Mouse (Mus musculus) stomach, embryonic 15.5 days (tissue): ENCODE data around the gene Rab2b. TPM values are rescaled to one million over a fixed set of nuclear protein-coding genes. Genes with fewer than 3 reads are reported as not detected.

ENCODE experiments used
- ATAC-seq: fragments of 200-750 bp; cut with Nextera tagmentation; 2 replicates; pipeline ENCODE4 v1.8.0; 2017; ENCODE audit warnings: low read depth, moderate number of reproducible peaks, moderate TSS enrichment; ENCODE audit not compliant: insufficient read depth, low FRiP score
- H3K27ac ChIP-seq: fragments of 300-500 bp; sonication (generic); 2 replicates; pipeline ENCODE4 v1.5.1; 2015; ENCODE audit warnings: mild to moderate bottlenecking, inconsistent platforms
- H3K27me3 ChIP-seq: fragments of 300-500 bp; sonication (generic); replicated peaks from 2 replicates; pipeline ENCODE4 v1.6.1; 2015; ENCODE audit warnings: inconsistent platforms
- H3K36me3 ChIP-seq: fragments of 300-500 bp; sonication (generic); 2 replicates; pipeline ENCODE4 v1.6.1; 2015; ENCODE audit warnings: inconsistent platforms
- H3K4me1 ChIP-seq: fragments of 300-500 bp; sonication (generic); 2 replicates; pipeline ENCODE4 v1.6.1; 2015; ENCODE audit warnings: inconsistent platforms
- H3K4me2 ChIP-seq: fragments of 300-500 bp; sonication (generic); 2 replicates; pipeline ENCODE4 v1.6.1; 2015; ENCODE audit warnings: mild to moderate bottlenecking, inconsistent platforms
- H3K4me3 ChIP-seq: fragments of 300-500 bp; sonication (generic); replicated peaks from 2 replicates; pipeline ENCODE4 v1.5.1; 2015; ENCODE audit warnings: inconsistent platforms
- H3K9ac ChIP-seq: fragments of 300-500 bp; sonication (generic); 2 replicates; pipeline ENCODE4 v1.6.1; 2015; ENCODE audit warnings: inconsistent platforms
- H3K9me3 ChIP-seq: fragments of 300-500 bp; sonication (generic); 2 replicates; pipeline ENCODE4 v1.6.1; 2016; ENCODE audit warnings: inconsistent platforms
- WGBS: fragments of 180-500 bp; shearing (Covaris S2); methylation state at CpG from one replicate; pipeline ENCODE4 v1.1.7; 2015; 5-methylcytosine and 5-hydroxymethylcytosine counted together
- polyA plus RNA-seq: library from polyadenylated mRNA; unstranded; fragments of >200 nt; fragmentation: Nextera tagmentation; extraction: Ambion mirVana; gene quantifications from 2 replicates; pipeline ENCODE4 v1.2.1, GENCODE M21; 2015

Gene Rab2b
- polyA plus RNA-seq, 1 experiment from 2014 or later = 17.3 TPM

GRCm38 (mm10) chr14:52256311-52257175 lies 22.8 kb downstream of the Rab2b start:
- Histone ChIP-seq H3K27ac (peak overlapping the region; percentile 92), H3K9ac (peak overlapping the region; percentile 70), H3K4me3 (peak overlapping the region; percentile 70), H3K27me3 (no peaks in the 10 kb centered on the region), H3K9me3 (no peaks in the 10 kb centered on the region), H3K4me1 (peaks cover 4% of the 10 kb centered on the region; the same call in 1 of the 2 replicates), H3K4me2 (peak overlapping the region; percentile 73), H3K36me3 (no peaks in the 10 kb centered on the region)
- 5% methylated on average over 18 of the region's 18 CpGs for WGBS
- ATAC-seq = no peak

- H3K4me3 ChIP-seq = no peak overlapping the region
- no peak overlapping the region for H3K9ac ChIP-seq
- no peak overlapping the region for H3K4me2 ChIP-seq
- H3K27me3 ChIP-seq = no peaks in the 10 kb centered on the region
- H3K9me3 ChIP-seq = no peaks in the 10 kb centered on the region
- WGBS = 79% methylated on average over 4 of the region's 4 CpGs
- H3K36me3 ChIP-seq = no peaks in the 10 kb centered on the region
- ATAC-seq = no peak
- no peak overlapping the region for H3K27ac ChIP-seq
- H3K4me1 ChIP-seq = peaks cover 8% of the 10 kb centered on the region; the same call in 1 of the 2 replicates
Observed at GRCm38 (mm10) chr14:52246129-52246528, 33.2 kb downstream of the Rab2b start.

GRCm38 (mm10) chr14:52244690-52245042 lies 34.7 kb downstream of the Rab2b start:
- Histone ChIP-seq H3K9ac (peak overlapping the region; percentile 32; the same call in 1 of the 2 replicates), H3K4me3 (peak overlapping the region; percentile 87), H3K4me2 (peak overlapping the region; percentile 88), H3K27ac (peak overlapping the region; percentile 84), H3K27me3 (no peaks in the 10 kb centered on the region), H3K9me3 (no peaks in the 10 kb centered on the region), H3K36me3 (no peaks in the 10 kb centered on the region), H3K4me1 (peaks cover 8% of the 10 kb centered on the region; the same call in 1 of the 2 replicates)
- ATAC-seq = no peak
- 8% methylated on average over 7 of the region's 7 CpGs for WGBS

GRCm38 (mm10) chr14:52244041-52244689 lies 35.2 kb downstream of the Rab2b start:
- no peaks in the 10 kb centered on the region for H3K27me3 ChIP-seq
- under 1% methylated on average over 32 of the region's 32 CpGs for WGBS
- H3K4me3 ChIP-seq = peak overlapping the region; percentile 87

GRCm38 (mm10) chr14:52236216-52236615 lies 43.1 kb downstream of the Rab2b start:
- Histone ChIP-seq H3K4me3 (no peak overlapping the region), H3K4me2 (no peak overlapping the region), H3K36me3 (peaks cover 37% of the 10 kb centered on the region), H3K9ac (no peak overlapping the region), H3K27me3 (no peaks in the 10 kb centered on the region), H3K4me1 (no peaks in the 10 kb centered on the region), H3K27ac (no peak overlapping the region), H3K9me3 (no peaks in the 10 kb centered on the region)
- 96% methylated on average over 1 of the region's 1 CpGs for WGBS
- ATAC-seq = no peak

More at GRCm38 (mm10) chr14:52244041-52244689, 35.2 kb downstream of the Rab2b start:
- H3K9ac ChIP-seq = peak overlapping the region; percentile 80
- H3K4me1 ChIP-seq = peaks cover 8% of the 10 kb centered on the region; the same call in 1 of the 2 replicates
- H3K27ac ChIP-seq = peak overlapping the region; percentile 84
- H3K9me3 ChIP-seq = no peaks in the 10 kb centered on the region
- peak; percentile 99 for ATAC-seq
- no peaks in the 10 kb centered on the region for H3K36me3 ChIP-seq
- H3K4me2 ChIP-seq = peak overlapping the region; percentile 88

- H3K36me3 ChIP-seq = peaks cover 46% of the 10 kb centered on the region
- no peak overlapping the region for H3K9ac ChIP-seq
- WGBS = 93% methylated on average over 7 of the region's 7 CpGs
- H3K9me3 ChIP-seq = no peaks in the 10 kb centered on the region
- H3K4me2 ChIP-seq = no peak overlapping the region
- ATAC-seq = no peak
- H3K27ac ChIP-seq = no peak overlapping the region
- no peaks in the 10 kb centered on the region for H3K27me3 ChIP-seq
- no peaks in the 10 kb centered on the region for H3K4me1 ChIP-seq
- H3K4me3 ChIP-seq = no peak overlapping the region
Observed at GRCm38 (mm10) chr14:52235165-52235564, 44.2 kb downstream of the Rab2b start.

GRCm38 (mm10) chr14:52232249-52232648 lies 47.1 kb downstream of the Rab2b start:
- Histone ChIP-seq H3K27me3 (no peaks in the 10 kb centered on the region), H3K9me3 (no peaks in the 10 kb centered on the region), H3K4me1 (no peaks in the 10 kb centered on the region), H3K36me3 (peaks cover 60% of the 10 kb centered on the region), H3K9ac (no peak overlapping the region), H3K27ac (no peak overlapping the region), H3K4me3 (no peak overlapping the region), H3K4me2 (no peak overlapping the region)
- no peak for ATAC-seq
- 87% methylated on average over 6 of the region's 6 CpGs for WGBS

GRCm38 (mm10) chr14:52225972-52226371 lies 53.4 kb downstream of the Rab2b start:
- Histone ChIP-seq H3K36me3 (peaks cover 61% of the 10 kb centered on the region), H3K4me3 (no peak overlapping the region), H3K4me1 (no peaks in the 10 kb centered on the region), H3K27me3 (no peaks in the 10 kb centered on the region), H3K4me2 (no peak overlapping the region), H3K9me3 (no peaks in the 10 kb centered on the region), H3K27ac (no peak overlapping the region), H3K9ac (no peak overlapping the region)
- no peak for ATAC-seq
- 88% methylated on average over 2 of the region's 2 CpGs for WGBS

GRCm38 (mm10) chr14:52217261-52217660 lies 62.1 kb downstream of the Rab2b start:
- Histone ChIP-seq H3K4me1 (no peaks in the 10 kb centered on the region), H3K9me3 (no peaks in the 10 kb centered on the region), H3K4me3 (no peak overlapping the region), H3K4me2 (no peak overlapping the region), H3K27me3 (no peaks in the 10 kb centered on the region), H3K36me3 (peaks cover 63% of the 10 kb centered on the region), H3K27ac (no peak overlapping the region), H3K9ac (no peak overlapping the region)
- WGBS = 72% methylated on average over 5 of the region's 5 CpGs
- ATAC-seq = no peak

Other genes with a start within 250 kb of the Rab2b start
- gene Olfr221, start 237.1 kb downstream of the Rab2b start, polyA plus RNA-seq = not detected in 2 replicates
- 570 and 597 TPM in 2 replicates for gene Hnrnpc, start 175.5 kb downstream of the Rab2b start, polyA plus RNA-seq
- gene Rpgrip1, start 168.8 kb downstream of the Rab2b start, polyA plus RNA-seq = 56.4 and 59.0 TPM in 2 replicates
- 54.6 and 58.7 TPM in 2 replicates for gene Supt16, start 82.1 kb downstream of the Rab2b start, polyA plus RNA-seq
- gene Chd8, start 21.8 kb downstream of the Rab2b start, polyA plus RNA-seq = 28.7 and 30.6 TPM in 2 replicates
- 35.5 and 43.1 TPM in 2 replicates for gene Tox4, start 399 bp downstream of the Rab2b start, polyA plus RNA-seq
- gene Mettl3, start 25.6 kb upstream of the Rab2b start, polyA plus RNA-seq = 44.3 and 45.0 TPM in 2 replicates
- 10.1 and 10.8 TPM in 2 replicates for gene Sall2, start 49.2 kb upstream of the Rab2b start, polyA plus RNA-seq
- not detected in 2 replicates for gene Olfr1513, start 76.9 kb upstream of the Rab2b start, polyA plus RNA-seq
- gene Olfr1512, start 99.6 kb upstream of the Rab2b start, polyA plus RNA-seq = not detected in 2 replicates
- gene Olfr1511, start 117.8 kb upstream of the Rab2b start, polyA plus RNA-seq = not detected in 2 replicates
- not detected in 2 replicates for gene Olfr1510, start 134.8 kb upstream of the Rab2b start, polyA plus RNA-seq
- not detected in 2 replicates for gene Olfr1509, start 163.4 kb upstream of the Rab2b start, polyA plus RNA-seq
- gene Olfr1508, start 187.9 kb upstream of the Rab2b start, polyA plus RNA-seq = not detected in 2 replicates
- gene Olfr1507, start 216.2 kb upstream of the Rab2b start, polyA plus RNA-seq = not detected in 2 replicates